Mouse (Mus musculus): ENCODE measurements around the gene Gm49340.

DNA sequence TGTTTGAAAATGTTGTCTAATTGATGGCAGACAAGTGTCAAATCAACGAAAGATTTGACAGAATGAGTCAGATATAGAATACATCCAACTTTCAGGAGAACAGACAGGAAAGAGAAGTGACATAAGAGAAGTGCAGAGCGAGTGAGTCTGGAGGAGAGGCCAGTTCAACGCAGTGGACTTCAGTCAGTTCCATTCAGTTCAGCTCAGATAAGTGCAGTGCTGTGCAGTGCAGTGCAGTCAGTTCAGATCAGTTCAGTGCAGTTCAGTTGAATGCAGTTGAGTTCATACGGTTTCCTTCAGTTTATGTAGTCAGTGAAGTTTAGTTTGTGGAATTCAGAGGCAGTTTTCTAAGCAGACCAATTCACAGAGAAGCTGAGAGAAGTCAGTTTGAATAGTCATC is 7.4 kb downstream of the Gm49340 start:
- no peak for TF ChIP-seq NANOG (IDR thresholded peaks at IDR 0.05; ENCODE audit: borderline replicate concordance, low read length)
- no peak for TF ChIP-seq CTCF (conservative IDR thresholded peaks at IDR 0.05; ENCODE audit: low read length)
